Comparison of ENCODE assay signal across 17 mouse cellular contexts in genomic region chr13:92357644-92358043, GRCm38 (mm10). TPM values are rescaled to one million over a fixed set of nuclear protein-coding genes. Genes with fewer than 3 reads are reported as not detected.
DNase-seq lines count a peak whose midpoint lies in the region; ATAC-seq and TF ChIP-seq lines count a peak whose summit lies in the region.
"Had no signal": no experiment of that assay in that cellular context is flagged by ENCODE, and none has a peak within 500 bp of the region (broad histone marks: within the 10 kb centered on the region; RNA-seq: fewer than 3 reads in every experiment).

No protein-coding gene starts in this region.

- ATAC-seq in forebrain, postnatal 0 days, result no peak
- ATAC-seq in forebrain, embryonic 12.5 days (ENCODE audit: low FRiP score), result no peak
- ATAC-seq in liver, postnatal 0 days, result no peak
- ATAC-seq in liver, embryonic 11.5 days (replicated peaks; ENCODE audit: low FRiP score), result no peak

- no peaks in the 10 kb centered on the region for H3K36me3 ChIP-seq in forebrain, postnatal 0 days (ENCODE audit: insufficient read depth)
- peaks cover 38% of the 10 kb centered on the region for H3K36me3 ChIP-seq in forebrain, embryonic 12.5 days (replicated peaks)
- H3K36me3 ChIP-seq in liver, postnatal 0 days (replicated peaks; ENCODE audit: insufficient read depth, low read length), result peaks cover 27% of the 10 kb centered on the region
- H3K36me3 ChIP-seq in liver, embryonic 11.5 days (ENCODE audit: control insufficient read depth, insufficient read depth, low read length), result peaks cover 14% of the 10 kb centered on the region
- H3K36me3 ChIP-seq in MEL (ENCODE audit: control insufficient read depth in 1 of 2, insufficient read depth in 2 of 2, low read length in 2 of 2), result peaks cover 2 to 21% of the 10 kb centered on the region in 2 experiments; a peak in 3 of 4 replicates

- no peak overlapping the region for H3K9ac ChIP-seq in forebrain, postnatal 0 days
- H3K9ac ChIP-seq in forebrain, embryonic 12.5 days, result no peak overlapping the region
- no peak overlapping the region for H3K9ac ChIP-seq in liver, postnatal 0 days (replicated peaks)
- no peak overlapping the region for H3K9ac ChIP-seq in liver, embryonic 11.5 days (ENCODE audit: low read depth, low read length)
- no peak overlapping the region for H3K9ac ChIP-seq in MEL (ENCODE audit: control insufficient read depth, low read depth, low read length, poor library complexity, severe bottlenecking)
- H3K9ac ChIP-seq: hindbrain, embryonic 14.5 days; liver, embryonic 15.5 days; neural tube, embryonic 15.5 days had no signal

- 62% methylated on average over 2 of the region's 2 CpGs for WGBS in forebrain, postnatal 0 days
- WGBS in forebrain, embryonic 12.5 days, result 71% methylated on average over 2 of the region's 2 CpGs
- 49% methylated on average over 2 of the region's 2 CpGs for WGBS in liver, postnatal 0 days (ENCODE audit: insufficient replicate concordance)
- WGBS in liver, embryonic 11.5 days, result 62% methylated on average over 2 of the region's 2 CpGs

- H3K4me1 ChIP-seq in forebrain, postnatal 0 days (ENCODE audit: insufficient read depth), result 0 out of 2 replicates have a peak, but pooled peaks cover 3% of the 10 kb centered on the region
- H3K4me1 ChIP-seq in forebrain, embryonic 12.5 days, result peaks cover 17% of the 10 kb centered on the region
- peaks cover 28% of the 10 kb centered on the region for H3K4me1 ChIP-seq in liver, postnatal 0 days (ENCODE audit: insufficient read depth)
- peaks cover 18% of the 10 kb centered on the region for H3K4me1 ChIP-seq in liver, embryonic 11.5 days (replicated peaks; ENCODE audit: control insufficient read depth, insufficient read depth, low read length)
- H3K4me1 ChIP-seq in MEL (ENCODE audit: control insufficient read depth in 1 of 2, insufficient read depth in 2 of 2, low read length in 2 of 2), result peaks cover 0 to 8% of the 10 kb centered on the region in 2 experiments; a peak in 2 of 4 replicates

- no peaks in the 10 kb centered on the region for H3K27me3 ChIP-seq in forebrain, postnatal 0 days (ENCODE audit: insufficient read depth, low read length)
- H3K27me3 ChIP-seq in forebrain, embryonic 12.5 days, result no peaks in the 10 kb centered on the region
- no peaks in the 10 kb centered on the region for H3K27me3 ChIP-seq in liver, postnatal 0 days (ENCODE audit: insufficient read depth, low read length)
- no peaks in the 10 kb centered on the region for H3K27me3 ChIP-seq in liver, embryonic 11.5 days (replicated peaks; ENCODE audit: control insufficient read depth, insufficient read depth, low read length)
- no peaks in the 10 kb centered on the region for H3K27me3 ChIP-seq in MEL (ENCODE audit: control insufficient read depth in 1 of 2, insufficient read depth in 2 of 2, low read length in 2 of 2)
- H3K27me3 ChIP-seq: liver, embryonic 15.5 days; neural tube, embryonic 15.5 days had no signal

- no peaks in the 10 kb centered on the region for H3K9me3 ChIP-seq in forebrain, postnatal 0 days (ENCODE audit: low read length)
- no peaks in the 10 kb centered on the region for H3K9me3 ChIP-seq in forebrain, embryonic 12.5 days
- no peaks in the 10 kb centered on the region for H3K9me3 ChIP-seq in liver, postnatal 0 days (ENCODE audit: low read length)
- no peaks in the 10 kb centered on the region for H3K9me3 ChIP-seq in liver, embryonic 11.5 days (ENCODE audit: control insufficient read depth, low read length)
- H3K9me3 ChIP-seq in MEL (replicated peaks; ENCODE audit: insufficient read depth, low read length), result no peaks in the 10 kb centered on the region
- H3K9me3 ChIP-seq: liver, embryonic 15.5 days; neural tube, embryonic 15.5 days had no signal

- peaks cover 9% of the 10 kb centered on the region for H3K79me2 ChIP-seq in MEL (ENCODE audit: control insufficient read depth, insufficient read depth, low read length, poor library complexity)

- TF ChIP-seq CTCF in forebrain, postnatal 0 days (IDR thresholded peaks at IDR 0.05; ENCODE audit: low read depth), result peak; percentile 57
- peak; percentile 46 for TF ChIP-seq CTCF in liver, postnatal 0 days (IDR thresholded peaks at IDR 0.05; ENCODE audit: low read depth)
- peak; percentile 12 to 58 (median 15); a peak in 3 of 6 replicates for TF ChIP-seq CTCF in MEL (IDR thresholded peaks at IDR 0.05 in 2 of 3, conservative IDR thresholded peaks at IDR 0.05 in 1 of 3; ENCODE audit: control insufficient read depth in 1 of 3, insufficient read depth in 1 of 3, low read depth in 2 of 3, low read length in 3 of 3, poor library complexity in 1 of 3, severe bottlenecking in 1 of 3)

- no peak for TF ChIP-seq EP300 in liver, postnatal 0 days (IDR thresholded peaks at IDR 0.05; ENCODE audit: low read depth)
- TF ChIP-seq EP300 in MEL (IDR thresholded peaks at IDR 0.05; ENCODE audit: low read depth in 1 of 2, low read length in 2 of 2), result no peak

- H3K4me3 ChIP-seq in forebrain, postnatal 0 days (ENCODE audit: low read depth, low read length), result no peak overlapping the region
- H3K4me3 ChIP-seq in forebrain, embryonic 12.5 days (replicated peaks), result no peak overlapping the region
- no peak overlapping the region for H3K4me3 ChIP-seq in liver, postnatal 0 days (ENCODE audit: low read depth, low read length)
- H3K4me3 ChIP-seq in liver, embryonic 11.5 days (ENCODE audit: low read depth, low read length), result no peak overlapping the region
- H3K4me3 ChIP-seq in MEL (ENCODE audit: control insufficient read depth in 1 of 2, insufficient read depth in 1 of 2, low read depth in 2 of 2, low read length in 2 of 2), result no peak overlapping the region
- H3K4me3 ChIP-seq: liver, embryonic 15.5 days; neural tube, embryonic 15.5 days had no signal

- DNase-seq in forebrain, postnatal 0 days, result peak; percentile 17
- DNase-seq in liver, postnatal 0 days, result no peak
- DNase-seq in liver, embryonic 11.5 days (ENCODE audit: low spot score), result no peak
- DNase-seq in MEL (ENCODE audit: low read depth, low spot score), result peak; percentile 49
- DNase-seq in retina, embryonic 14.5 days (ENCODE audit: low spot score), result peak; percentile 51
- DNase-seq in kidney, postnatal 4 days, result no peak
- no peak for DNase-seq in thymus, adult 18-20 months
- DNase-seq: adrenal gland, postnatal 10 days; cerebellum, postnatal 36 days; right cerebral cortex, adult 18-20 months had no signal

- no peak overlapping the region for H3K27ac ChIP-seq in forebrain, postnatal 0 days (ENCODE audit: low read depth, low read length)
- H3K27ac ChIP-seq in forebrain, embryonic 12.5 days, result no peak overlapping the region
- no peak overlapping the region for H3K27ac ChIP-seq in liver, postnatal 0 days (ENCODE audit: low read depth)
- H3K27ac ChIP-seq in liver, embryonic 11.5 days (ENCODE audit: low read depth, low read length), result no peak overlapping the region
- no peak overlapping the region for H3K27ac ChIP-seq in MEL (ENCODE audit: control insufficient read depth, low read depth, low read length)
- H3K27ac ChIP-seq: hindbrain, embryonic 14.5 days; liver, embryonic 15.5 days; neural tube, embryonic 15.5 days had no signal

- peak; percentile 49 for TF ChIP-seq RAD21 in MEL (IDR thresholded peaks at IDR 0.05; ENCODE audit: low read depth, low read length)

- H3K4me2 ChIP-seq in forebrain, postnatal 0 days (ENCODE audit: low read depth), result no peak overlapping the region
- H3K4me2 ChIP-seq in forebrain, embryonic 12.5 days, result no peak overlapping the region
- no peak overlapping the region for H3K4me2 ChIP-seq in liver, postnatal 0 days (ENCODE audit: low read depth, low read length)
- no peak overlapping the region for H3K4me2 ChIP-seq in liver, embryonic 11.5 days
- H3K4me2 ChIP-seq: hindbrain, embryonic 14.5 days; neural tube, embryonic 15.5 days had no signal

- TF ChIP-seq POLR2A in MEL (IDR thresholded peaks at IDR 0.05; ENCODE audit: control insufficient read depth in 1 of 2, insufficient read depth in 1 of 2, low read depth in 1 of 2, low read length in 2 of 2, poor library complexity in 1 of 2), result no peak

TF ChIP-seq in MEL, 35 proteins besides CTCF, POLR2A, EP300 and RAD21:
- TF ChIP-seq SMC3 (IDR thresholded peaks at IDR 0.05; ENCODE audit: low read depth, low read length) (peak; percentile 50), ZC3H11A (IDR thresholded peaks at IDR 0.05; ENCODE audit: low read depth, low read length) (0 out of 2 replicates have a peak, but pooled peaks have one; percentile 22), NELFE (IDR thresholded peaks at IDR 0.05; ENCODE audit: low read depth, low read length) (no peak)

RNA-seq across cellular contexts. Expression of gene Msh3, which starts 2.8 kb away (rescaled TPM):
- 26.9 and 33.6 TPM in 2 replicates for total RNA-seq in forebrain, postnatal 0 days (2014; rRNA removed)
- polyA plus RNA-seq in forebrain, postnatal 0 days (2015; fragmentation: Nextera tagmentation; extraction: Ambion mirVana), result 17.2 and 20.3 TPM in 2 replicates
- 36.0 and 38.1 TPM in 2 replicates for polyA plus RNA-seq in forebrain, embryonic 12.5 days (2016; fragmentation: Nextera tagmentation; extraction: Ambion mirVana)
- 6.8 and 7.8 TPM in 2 replicates for polyA plus RNA-seq in liver, postnatal 0 days (2015; fragmentation: Nextera tagmentation; extraction: Ambion mirVana)
- polyA plus RNA-seq in liver, embryonic 11.5 days (2014; fragmentation: Nextera tagmentation; extraction: Ambion mirVana), result 31.7 and 32.8 TPM in 2 replicates
- 14.4 and 15.0 TPM in 2 replicates for total RNA-seq in MEL (2012; rRNA removed)
- polyA plus RNA-seq in MEL (2012; ENCODE audit: insufficient read depth in 1 of 2, insufficient read length in 2 of 2, low read depth in 1 of 2, low replicate concordance in 2 of 2, missing spikeins in 1 of 2), result 10 to 100 TPM in 1 of 2 experiments, not detected in 1; 17.7 TPM

RNA-seq across cellular contexts. Expression of gene Dhfr, which starts 3.1 kb away (rescaled TPM):
- total RNA-seq in forebrain, postnatal 0 days (2014; rRNA removed), result 3.1 and 3.3 TPM in 2 replicates
- polyA plus RNA-seq in forebrain, postnatal 0 days (2015; fragmentation: Nextera tagmentation; extraction: Ambion mirVana), result 2.8 and 3.1 TPM in 2 replicates
- polyA plus RNA-seq in forebrain, embryonic 12.5 days (2016; fragmentation: Nextera tagmentation; extraction: Ambion mirVana), result 21.4 and 21.7 TPM in 2 replicates
- 10.4 and 11.0 TPM in 2 replicates for polyA plus RNA-seq in liver, postnatal 0 days (2015; fragmentation: Nextera tagmentation; extraction: Ambion mirVana)
- polyA plus RNA-seq in liver, embryonic 11.5 days (2014; fragmentation: Nextera tagmentation; extraction: Ambion mirVana), result 30.1 and 31.3 TPM in 2 replicates
- 15.7 and 16.2 TPM in 2 replicates for total RNA-seq in MEL (2012; rRNA removed)
- polyA plus RNA-seq in MEL (2012; ENCODE audit: insufficient read depth in 1 of 2, insufficient read length in 2 of 2, low read depth in 1 of 2, low replicate concordance in 2 of 2, missing spikeins in 1 of 2), result 10 to 100 TPM; 17.4 to 63.1 TPM

RNA-seq across cellular contexts. Expression of gene Gm20379, which starts 51.9 kb away (rescaled TPM):
- total RNA-seq in forebrain, postnatal 0 days (2014; rRNA removed), result not detected in 2 replicates
- 0.25 TPM in 1 of 2 replicates, not detected in the other for polyA plus RNA-seq in forebrain, postnatal 0 days (2015; fragmentation: Nextera tagmentation; extraction: Ambion mirVana)
- polyA plus RNA-seq in forebrain, embryonic 12.5 days (2016; fragmentation: Nextera tagmentation; extraction: Ambion mirVana), result 0.87 and 1.6 TPM in 2 replicates
- 0.24 and 0.38 TPM in 2 replicates for polyA plus RNA-seq in liver, postnatal 0 days (2015; fragmentation: Nextera tagmentation; extraction: Ambion mirVana)
- polyA plus RNA-seq in liver, embryonic 11.5 days (2014; fragmentation: Nextera tagmentation; extraction: Ambion mirVana), result 0.90 and 1.1 TPM in 2 replicates
- not detected in 2 replicates for total RNA-seq in MEL (2012; rRNA removed)
- polyA plus RNA-seq in MEL (2012; ENCODE audit: insufficient read depth in 1 of 2, insufficient read length in 2 of 2, low read depth in 1 of 2, low replicate concordance in 2 of 2, missing spikeins in 1 of 2), result 1 to 10 TPM in 1 of 2 experiments, not detected in 1; 9.4 TPM
- total RNA-seq: adrenal gland, postnatal 10 days; left cerebral cortex, postnatal 14 days had no signal
- polyA plus RNA-seq: frontal cortex, adult 2 months; spleen, adult 2 months had no signal

Comparison
In these comparisons a context has a peak if more than half of its experiments do, and no peak if none do; other contexts are left out.
1. DNase-seq: peak in forebrain, postnatal 0 days (single experiment), MEL (single experiment) and retina, embryonic 14.5 days (single experiment); none in liver, postnatal 0 days (single experiment), liver, embryonic 11.5 days (single experiment), kidney, postnatal 4 days (0 of 2) and thymus, adult 18-20 months (0 of 2).
2. Peak in every context shown above with its lines, with median percentiles within 50 percentile points of each other: CTCF ChIP-seq.